Mouse (Mus musculus) layer of hippocampus, adult 8-10 months (tissue): Measurements from ENCODE around the gene Grin2d. TPM values are rescaled to one million over a fixed set of nuclear protein-coding genes. Genes with fewer than 3 reads are reported as not detected.

Experiments used
- DNase-seq, 2 experiments: peaks; one replicate each; pipeline ENCODE4 v3.0.0; 2022; ENCODE audit warnings: low spot score in 2 of 2
- total RNA-seq, 4 experiments: library from RNA; stranded (reverse); gene quantifications; 2 replicates each; pipeline ENCODE4 v1.2.4; 2022

Grin2d gene
- total RNA-seq, 4 experiments from 2014 or later: 8.6 to 11.1 (median 10.1) TPM

- no peak for DNase-seq
Observed at GRCm38 (mm10) chr7:45856950-45857901, 21.0 kb downstream of the Grin2d start.

GRCm38 (mm10) chr7:45853089-45853488 is 25.1 kb downstream of the Grin2d start:
- DNase-seq: no peak

GRCm38 (mm10) chr7:45850661-45851060 is 27.5 kb downstream of the Grin2d start:
- DNase-seq: no peak

- no peak for DNase-seq
Observed at GRCm38 (mm10) chr7:45848447-45849027, 29.6 kb downstream of the Grin2d start.

- DNase-seq: no peak
Observed at GRCm38 (mm10) chr7:45842950-45843744, 35.0 kb downstream of the Grin2d start.

GRCm38 (mm10) chr7:45833924-45834323 is 44.3 kb downstream of the Grin2d start:
- DNase-seq: no peak

- DNase-seq: no peak
Observed at GRCm38 (mm10) chr7:45833148-45833790, 44.9 kb downstream of the Grin2d start.

- DNase-seq: no peak
Observed at GRCm38 (mm10) chr7:45832428-45832827, 45.8 kb downstream of the Grin2d start.

GRCm38 (mm10) chr7:45831128-45831525 is 47.1 kb downstream of the Grin2d start:
- DNase-seq: no peak

GRCm38 (mm10) chr7:45830427-45831127 is 47.6 kb downstream of the Grin2d start, which contains the start of gene Grwd1:
TSS of gene Grwd1 (minus strand) at chr7:45830944.
- DNase-seq: peak; percentile 85 to 87

GRCm38 (mm10) chr7:45826631-45827030 is 51.5 kb downstream of the Grin2d start:
- no peak for DNase-seq

GRCm38 (mm10) chr7:45824598-45824997 is 53.6 kb downstream of the Grin2d start, which contains the start of gene Kcnj14:
TSS of gene Kcnj14 (minus strand) at chr7:45824782.
- no peak for DNase-seq

- DNase-seq: no peak
Observed at GRCm38 (mm10) chr7:45820913-45821312, 57.3 kb downstream of the Grin2d start.

GRCm38 (mm10) chr7:45819843-45820242 is 58.3 kb downstream of the Grin2d start:
- DNase-seq: no peak

GRCm38 (mm10) chr7:45815984-45816351 is 62.2 kb downstream of the Grin2d start:
- DNase-seq: no peak

GRCm38 (mm10) chr7:45815323-45815983 is 62.7 kb downstream of the Grin2d start:
- no peak for DNase-seq

- no peak for DNase-seq
Observed at GRCm38 (mm10) chr7:45814841-45815240, 63.3 kb downstream of the Grin2d start.

- peak; percentile 99 to 100 for DNase-seq
Observed at GRCm38 (mm10) chr7:45813787-45814779, 64.1 kb downstream of the Grin2d start, which contains the start of gene Cyth2. TSS of gene Cyth2 (minus strand) at chr7:45814581.

GRCm38 (mm10) chr7:45812921-45813320 is 65.3 kb downstream of the Grin2d start:
- DNase-seq: no peak
